Mouse (Mus musculus): ENCODE measurements around the gene Nfe2l3. TPM values are rescaled to one million over a fixed set of nuclear protein-coding genes. Genes with fewer than 3 reads are reported as not detected.

Nfe2l3 gene
- total and polyA plus RNA-seq, 3 experiments = 0.14 to 0.17 TPM; not detected in 1

DNA sequence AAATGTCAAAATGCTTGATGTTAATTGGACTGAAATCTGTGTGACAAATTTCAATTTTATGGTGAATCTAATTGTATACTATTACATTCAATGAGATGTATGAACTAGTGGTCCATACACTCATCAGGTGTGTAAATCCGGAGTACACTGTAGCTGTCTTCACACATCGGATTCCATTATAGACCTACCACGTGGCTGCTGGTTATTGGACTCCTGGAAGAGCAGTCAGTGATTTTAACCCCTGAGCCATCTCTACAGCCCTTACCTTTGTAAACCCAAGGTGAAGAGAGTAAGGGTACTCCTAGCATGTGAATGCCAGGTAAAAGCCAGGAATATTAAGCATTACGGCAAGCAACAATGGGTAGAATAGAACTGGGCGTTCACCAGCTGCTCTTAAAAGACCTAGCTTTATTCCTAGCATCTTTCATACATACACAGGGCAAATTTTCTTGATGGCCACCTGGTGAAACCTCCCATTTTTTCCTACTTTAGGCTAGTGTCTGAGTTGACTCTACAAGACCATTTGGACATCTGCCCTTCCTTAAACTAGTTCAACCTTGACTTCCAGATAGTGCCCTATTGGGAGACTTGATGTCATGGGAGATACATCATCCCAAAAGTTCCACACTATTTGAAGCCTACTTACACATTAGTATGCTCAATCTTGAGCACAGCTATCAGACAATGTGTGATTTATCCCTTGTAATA, 27.0 kb downstream of the Nfe2l3 start:
- dilution Hi-C loops (cut with MboI; ENCODE audit: extremely low pct_ligation_motif_present, extremely low pct_unique_long_range_greater_than_20kb, low sequenced_read_pairs) = no loop called here

DNA sequence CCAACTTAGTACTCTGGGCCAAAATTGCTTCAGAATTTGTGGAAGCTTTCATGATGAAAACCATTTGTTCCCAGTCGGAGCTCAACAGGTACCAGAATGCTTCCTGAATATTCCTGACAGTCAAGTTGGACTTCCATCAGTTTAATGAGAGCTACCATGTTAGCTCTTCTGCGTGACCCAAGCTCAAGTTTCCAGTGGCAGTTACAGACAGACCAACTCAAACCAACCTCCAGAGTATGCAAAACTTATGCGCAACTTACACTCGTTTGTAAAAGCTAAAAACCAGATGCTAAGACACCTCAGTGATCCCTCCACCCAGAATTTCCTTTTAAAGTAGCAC, 27.5 kb downstream of the Nfe2l3 start:
- Histone ChIP-seq H3K4me2 (ENCODE audit: insufficient read depth, low read depth, poor library complexity, severe bottlenecking) (no peak overlapping the region), H3K27me3 (replicated peaks) (no peaks in the 10 kb centered on the region), H3K4me3 (replicated peaks in 1 of 3; ENCODE audit: low read depth in 2 of 3, low read length in 2 of 3, poor library complexity in 1 of 3) (no peak overlapping the region), H3K9ac (ENCODE audit: insufficient read depth, low read depth) (no peak overlapping the region), H3K4me1 (ENCODE audit: control insufficient read depth in 1 of 2, insufficient read depth in 2 of 2) (peaks cover 0 to 31% of the 10 kb centered on the region in 2 experiments; a peak in 2 of 4 replicates), H3K79me2 (replicated peaks; ENCODE audit: control insufficient read depth, extremely low read depth, insufficient read depth, poor library complexity, severe bottlenecking) (peaks cover 11% of the 10 kb centered on the region), H3K27ac (ENCODE audit: insufficient read depth, low read depth) (no peak overlapping the region), H3K36me3 (replicated peaks in 1 of 2; ENCODE audit: control insufficient read depth in 1 of 2, insufficient read depth in 1 of 2, low read length in 1 of 2) (peaks cover 48 to 66% of the 10 kb centered on the region in 2 experiments), H3K9me3 (replicated peaks; ENCODE audit: low read length) (no peaks in the 10 kb centered on the region)
- TF ChIP-seq JUN (IDR thresholded peaks at IDR 0.05; ENCODE audit: insufficient read depth, low read depth, low read length) = no peak
- TF ChIP-seq IRF4 (IDR thresholded peaks at IDR 0.05; ENCODE audit: low read depth, low read length) = no peak
- TF ChIP-seq ZKSCAN1 (IDR thresholded peaks at IDR 0.05; ENCODE audit: borderline replicate concordance, low read depth, low read length) = no peak
- no peak for TF ChIP-seq NELFE (IDR thresholded peaks at IDR 0.05; ENCODE audit: low read depth, low read length)
- TF ChIP-seq ETS1 (conservative IDR thresholded peaks at IDR 0.05; ENCODE audit: low read depth, low read length) = no peak
- TF ChIP-seq MAX (IDR thresholded peaks at IDR 0.05; ENCODE audit: low read length) = no peak
- TF ChIP-seq TCF12 (IDR thresholded peaks at IDR 0.05; ENCODE audit: low read depth, low read length) = no peak
- no peak for TF ChIP-seq SIN3A (IDR thresholded peaks at IDR 0.05; ENCODE audit: low read length)
- no peak for TF ChIP-seq USF2 (conservative IDR thresholded peaks at IDR 0.05; ENCODE audit: low read depth, low read length)
- in situ Hi-C loops (cut with MboI; ENCODE audit: low pct_ligation_motif_present, low pct_unique_long_range_greater_than_20kb, low sequenced_read_pairs) = no loop called here
- dilution Hi-C loops (cut with MboI; ENCODE audit: extremely low pct_ligation_motif_present, extremely low pct_unique_long_range_greater_than_20kb, low sequenced_read_pairs) = no loop called here
- DNase-seq (ENCODE audit: extremely low read depth) = peak; percentile 50

More for the DNA sequence above, 27.0 kb downstream of the Nfe2l3 start:
- peak; percentile 55 for DNase-seq (ENCODE audit: extremely low read depth)
- TF ChIP-seq SIN3A (IDR thresholded peaks at IDR 0.05; ENCODE audit: low read length) (no peak), POLR2A (IDR thresholded peaks at IDR 0.05; ENCODE audit: low read depth, low read length) (peak; percentile 56)
- no peak overlapping the region for H3K4me2 ChIP-seq (ENCODE audit: insufficient read depth, low read depth, poor library complexity, severe bottlenecking)
- no peaks in the 10 kb centered on the region for H3K27me3 ChIP-seq (replicated peaks)
- no peaks in the 10 kb centered on the region for H3K9me3 ChIP-seq (replicated peaks; ENCODE audit: low read length)
- peaks cover 46 to 61% of the 10 kb centered on the region in 2 experiments for H3K36me3 ChIP-seq (replicated peaks in 1 of 2; ENCODE audit: control insufficient read depth in 1 of 2, insufficient read depth in 1 of 2, low read length in 1 of 2)
- H3K27ac ChIP-seq (ENCODE audit: insufficient read depth, low read depth) = no peak overlapping the region
- peaks cover 0 to 26% of the 10 kb centered on the region in 2 experiments; a peak in 2 of 4 replicates for H3K4me1 ChIP-seq (ENCODE audit: control insufficient read depth in 1 of 2, insufficient read depth in 2 of 2)
- in situ Hi-C loops (cut with MboI; ENCODE audit: low pct_ligation_motif_present, low pct_unique_long_range_greater_than_20kb, low sequenced_read_pairs) = no loop called here
- H3K79me2 ChIP-seq (replicated peaks; ENCODE audit: control insufficient read depth, extremely low read depth, insufficient read depth, poor library complexity, severe bottlenecking) = peaks cover 11% of the 10 kb centered on the region
- H3K4me3 ChIP-seq (replicated peaks in 1 of 3; ENCODE audit: low read depth in 2 of 3, low read length in 2 of 3, poor library complexity in 1 of 3) = no peak overlapping the region
- H3K9ac ChIP-seq (ENCODE audit: insufficient read depth, low read depth) = no peak overlapping the region

GRCm38 (mm10) chr6:51460363-51460762, 27.9 kb downstream of the Nfe2l3 start:
- Histone ChIP-seq H3K9me3 (replicated peaks; ENCODE audit: low read length) (no peaks in the 10 kb centered on the region), H3K4me3 (replicated peaks in 1 of 3; ENCODE audit: low read depth in 2 of 3, low read length in 2 of 3, poor library complexity in 1 of 3) (no peak overlapping the region), H3K79me2 (replicated peaks; ENCODE audit: control insufficient read depth, extremely low read depth, insufficient read depth, poor library complexity, severe bottlenecking) (peaks cover 12% of the 10 kb centered on the region), H3K9ac (ENCODE audit: insufficient read depth, low read depth) (no peak overlapping the region), H3K27me3 (replicated peaks) (no peaks in the 10 kb centered on the region), H3K36me3 (replicated peaks in 1 of 2; ENCODE audit: control insufficient read depth in 1 of 2, insufficient read depth in 1 of 2, low read length in 1 of 2) (peaks cover 51 to 70% of the 10 kb centered on the region in 2 experiments), H3K4me2 (ENCODE audit: insufficient read depth, low read depth, poor library complexity, severe bottlenecking) (no peak overlapping the region), H3K4me1 (ENCODE audit: control insufficient read depth in 1 of 2, insufficient read depth in 2 of 2) (peaks cover 0 to 35% of the 10 kb centered on the region in 2 experiments; a peak in 2 of 4 replicates), H3K27ac (ENCODE audit: insufficient read depth, low read depth) (no peak overlapping the region)
- no peak for DNase-seq (ENCODE audit: extremely low read depth)
- dilution Hi-C loops (cut with MboI; ENCODE audit: extremely low pct_ligation_motif_present, extremely low pct_unique_long_range_greater_than_20kb, low sequenced_read_pairs) (no loop called here), in situ Hi-C loops (cut with MboI; ENCODE audit: low pct_ligation_motif_present, low pct_unique_long_range_greater_than_20kb, low sequenced_read_pairs) (no loop called here)
- TF ChIP-seq JUN (IDR thresholded peaks at IDR 0.05; ENCODE audit: insufficient read depth, low read depth, low read length) (no peak), CTCF (conservative IDR thresholded peaks at IDR 0.05 in 1 of 2, IDR thresholded peaks at IDR 0.05 in 1 of 2; ENCODE audit: low read depth in 2 of 2, low read length in 2 of 2) (no peak), KAT2A (IDR thresholded peaks at IDR 0.05; ENCODE audit: insufficient replicate concordance, low read length) (no peak), ETS1 (conservative IDR thresholded peaks at IDR 0.05; ENCODE audit: low read depth, low read length) (no peak), BHLHE40 (IDR thresholded peaks at IDR 0.05; ENCODE audit: low read depth, low read length) (no peak)

Data from CH12.LX (cell line).